ENCODE assay signal across 8 mouse cellular contexts in genomic region chr17:34604061-34604508, GRCm38 (mm10). TPM values are rescaled to one million over a fixed set of nuclear protein-coding genes. Genes with fewer than 3 reads are reported as not detected.
DNase-seq lines count a peak whose midpoint lies in the region; ATAC-seq and TF ChIP-seq lines count a peak whose summit lies in the region.

TSS of gene Agpat1 (plus strand) at chr17:34604262.

- H3K4me1 ChIP-seq in forebrain, embryonic 13.5 days, result peaks cover 51% of the 10 kb centered on the region
- H3K4me1 ChIP-seq in heart, postnatal 0 days (ENCODE audit: control insufficient read depth, insufficient read depth), result peaks cover 22% of the 10 kb centered on the region
- peaks cover 12 to 23% of the 10 kb centered on the region in 2 experiments for H3K4me1 ChIP-seq in liver, embryonic 14.5 days (replicated peaks; ENCODE audit: control insufficient read depth in 2 of 2, insufficient read depth in 2 of 2, low read length in 1 of 2)
- H3K4me1 ChIP-seq in stomach, embryonic 15.5 days, result peaks cover 42% of the 10 kb centered on the region

- peak; percentile 97 for DNase-seq in CD8-positive naive resting alpha-beta T cell, adult 2 months (ENCODE audit: low read depth in 2 of 2, low spot score in 2 of 2)
- peak; percentile 98 for DNase-seq in c-Kit-positive CD71-positive TER-119-negative erythroid progenitor cells, embryonic 14.5 days (ENCODE audit: low read depth)
- peak; percentile 100 for DNase-seq in heart, postnatal 0 days (ENCODE audit: low spot score)
- peak; percentile 98 to 100 for DNase-seq in kidney, postnatal 36 days
- DNase-seq in liver, embryonic 14.5 days (ENCODE audit: low read depth in 3 of 3, low spot score in 3 of 3), result peak in 2 of 3 experiments; percentile 98
- peak; percentile 100 for DNase-seq in neural tube, embryonic 10.5 days (ENCODE audit: extremely low spot score, low spot score)

- peak within 1 kb of the TSS; percentile 96 for H3K9ac ChIP-seq in forebrain, embryonic 13.5 days
- H3K9ac ChIP-seq in heart, postnatal 0 days (replicated peaks; ENCODE audit: low read depth, low read length), result peak within 1 kb of the TSS; percentile 84
- peak within 1 kb of the TSS; percentile 93 for H3K9ac ChIP-seq in liver, embryonic 14.5 days (replicated peaks)
- peak within 1 kb of the TSS; percentile 67 for H3K9ac ChIP-seq in stomach, embryonic 15.5 days

- 0% methylated on average over 34 of the region's 35 CpGs for WGBS in forebrain, embryonic 13.5 days
- WGBS in heart, postnatal 0 days, result under 1% methylated on average over 35 of the region's 35 CpGs
- WGBS in liver, embryonic 14.5 days (ENCODE audit: insufficient replicate concordance), result 1% methylated on average over 30 of the region's 35 CpGs
- WGBS in stomach, embryonic 15.5 days, result 0% methylated on average over 34 of the region's 35 CpGs

- H3K9me3 ChIP-seq in forebrain, embryonic 13.5 days (replicated peaks), result no peaks in the 10 kb centered on the region
- no peaks in the 10 kb centered on the region for H3K9me3 ChIP-seq in heart, postnatal 0 days (replicated peaks; ENCODE audit: control insufficient read depth, low read length)
- no peaks in the 10 kb centered on the region for H3K9me3 ChIP-seq in liver, embryonic 14.5 days (ENCODE audit: control insufficient read depth, low read length)
- H3K9me3 ChIP-seq in stomach, embryonic 15.5 days, result no peaks in the 10 kb centered on the region

- no peak for TF ChIP-seq CTCF in heart, postnatal 0 days (IDR thresholded peaks at IDR 0.05; ENCODE audit: low read depth)
- no peak for TF ChIP-seq CTCF in liver, embryonic 14.5 days (IDR thresholded peaks at IDR 0.05; ENCODE audit: low read depth)

- peak within 1 kb of the TSS; percentile 99 for H3K4me2 ChIP-seq in forebrain, embryonic 13.5 days
- H3K4me2 ChIP-seq in heart, postnatal 0 days (ENCODE audit: low read depth, low read length), result peak within 1 kb of the TSS; percentile 98
- H3K4me2 ChIP-seq in liver, embryonic 14.5 days (ENCODE audit: low read depth), result peak within 1 kb of the TSS; percentile 95
- peak within 1 kb of the TSS; percentile 88 for H3K4me2 ChIP-seq in stomach, embryonic 15.5 days

- peak within 1 kb of the TSS; percentile 93 for H3K4me3 ChIP-seq in forebrain, embryonic 13.5 days
- H3K4me3 ChIP-seq in heart, postnatal 0 days (ENCODE audit: low read depth, low read length), result peak within 1 kb of the TSS; percentile 70
- H3K4me3 ChIP-seq in liver, embryonic 14.5 days (ENCODE audit: insufficient read depth in 1 of 2, low read depth in 2 of 2, low read length in 2 of 2), result peak within 1 kb of the TSS; percentile 74 to 92
- peak within 1 kb of the TSS; percentile 80 for H3K4me3 ChIP-seq in stomach, embryonic 15.5 days (replicated peaks)

- H3K27me3 ChIP-seq in forebrain, embryonic 13.5 days, result no peaks in the 10 kb centered on the region
- no peaks in the 10 kb centered on the region for H3K27me3 ChIP-seq in heart, postnatal 0 days (ENCODE audit: control insufficient read depth, insufficient read depth, low read length)
- H3K27me3 ChIP-seq in liver, embryonic 14.5 days (ENCODE audit: control insufficient read depth, insufficient read depth, low read length), result no peaks in the 10 kb centered on the region
- H3K27me3 ChIP-seq in stomach, embryonic 15.5 days (replicated peaks), result no peaks in the 10 kb centered on the region

- H3K27ac ChIP-seq in forebrain, embryonic 13.5 days, result peak within 1 kb of the TSS; percentile 91
- H3K27ac ChIP-seq in heart, postnatal 0 days (ENCODE audit: low read depth), result peak within 1 kb of the TSS; percentile 95
- H3K27ac ChIP-seq in liver, embryonic 14.5 days, result peak within 1 kb of the TSS; percentile 89
- H3K27ac ChIP-seq in stomach, embryonic 15.5 days, result peak within 1 kb of the TSS; percentile 91

- peaks cover 26% of the 10 kb centered on the region for H3K36me3 ChIP-seq in forebrain, embryonic 13.5 days (ENCODE audit: poor library complexity, severe bottlenecking)
- H3K36me3 ChIP-seq in heart, postnatal 0 days (replicated peaks; ENCODE audit: control insufficient read depth, insufficient read depth, low read length), result peaks cover 20% of the 10 kb centered on the region
- peaks cover 12% of the 10 kb centered on the region for H3K36me3 ChIP-seq in liver, embryonic 14.5 days (replicated peaks; ENCODE audit: control insufficient read depth, insufficient read depth, low read depth)
- peaks cover 15% of the 10 kb centered on the region for H3K36me3 ChIP-seq in stomach, embryonic 15.5 days

- peak; percentile 82 for ATAC-seq in forebrain, embryonic 13.5 days
- peak; percentile 89 for ATAC-seq in heart, postnatal 0 days (ENCODE audit: insufficient read depth, low read depth)
- peak; percentile 81 for ATAC-seq in liver, embryonic 14.5 days (ENCODE audit: insufficient read depth)
- ATAC-seq in stomach, embryonic 15.5 days (ENCODE audit: insufficient read depth, low FRiP score, low read depth), result peak; percentile 86

- peak; percentile 2; the same call in 1 of the 2 replicates for TF ChIP-seq EP300 in heart, postnatal 0 days (IDR thresholded peaks at IDR 0.05; ENCODE audit: low read depth)
- TF ChIP-seq EP300 in liver, embryonic 14.5 days (IDR thresholded peaks at IDR 0.05; ENCODE audit: low read depth), result no peak

RNA-seq across cellular contexts. Expression of gene Agpat1, which starts in this region (rescaled TPM):
- polyA plus RNA-seq in forebrain, embryonic 13.5 days (2015; fragmentation: Nextera tagmentation; extraction: Ambion mirVana), result 74.4 and 77.6 TPM in 2 replicates
- total RNA-seq in heart, postnatal 0 days (2014; rRNA removed; ENCODE audit: low replicate concordance), result 112 and 120 TPM in 2 replicates
- 39.1 and 39.6 TPM in 2 replicates for polyA plus RNA-seq in heart, postnatal 0 days (2015; fragmentation: Nextera tagmentation; extraction: Ambion mirVana)
- 35.9 and 45.5 TPM in 2 replicates for polyA plus RNA-seq in liver, embryonic 14.5 days (2012; rRNA removed)
- polyA plus RNA-seq in liver, embryonic 14.5 days (2014; fragmentation: Nextera tagmentation; extraction: Ambion mirVana), result 19.0 and 21.4 TPM in 2 replicates
- polyA plus RNA-seq in stomach, embryonic 15.5 days (2015; fragmentation: Nextera tagmentation; extraction: Ambion mirVana), result 49.3 and 50.8 TPM in 2 replicates

Comparison
In these comparisons a context has a peak if more than half of its experiments do, and no peak if none do; other contexts are left out.
1. Peak in every context shown above with its lines: DNase-seq, ATAC-seq, H3K4me3 ChIP-seq and H3K27ac ChIP-seq.